Mouse (Mus musculus) CH12.LX (cell line): ENCODE results near the gene Olfr1214. TPM values are rescaled to one million over a fixed set of nuclear protein-coding genes. Genes with fewer than 3 reads are reported as not detected.
"Not testable (repeated sequence)": the region's sequence is repeated elsewhere in the genome, so short reads cannot be mapped to it uniquely, and the experiment has no call there.

Experiments used
- DNase-seq: peaks from one replicate; pipeline ENCODE4 v3.0.0-alpha.2; 2013; ENCODE audit errors: extremely low read depth
- H3K27ac ChIP-seq: 2 replicates; pipeline ENCODE4 v1.5.1; 2012; ENCODE audit warnings: low read depth, mild to moderate bottlenecking, control low read depth, moderate library complexity; ENCODE audit not compliant: insufficient read depth
- H3K27me3 ChIP-seq: replicated peaks from 2 replicates; pipeline ENCODE3; 2012; ENCODE audit warnings: inconsistent platforms
- H3K36me3 ChIP-seq, 2 experiments: replicated peaks in 1 of 2; 2 replicates each; pipeline versions ENCODE3 to v1.6.1; 2012; ENCODE audit warnings: inconsistent platforms in 1 of 2, low read length in 1 of 2, mild to moderate bottlenecking in 1 of 2, mixed read lengths in 1 of 2, moderate library complexity in 1 of 2; ENCODE audit not compliant: control insufficient read depth in 1 of 2, insufficient read depth in 1 of 2
- H3K4me1 ChIP-seq, 2 experiments: 2 replicates each; pipeline ENCODE4 v1.6.1; 2012; ENCODE audit warnings: inconsistent platforms in 1 of 2, moderate library complexity in 1 of 2; ENCODE audit not compliant: insufficient read depth in 2 of 2, control insufficient read depth in 1 of 2
- H3K4me2 ChIP-seq: 2 replicates; pipeline ENCODE4 v1.6.1; 2012; ENCODE audit warnings: low read depth, mild to moderate bottlenecking, control low read depth; ENCODE audit not compliant: poor library complexity, insufficient read depth, severe bottlenecking
- H3K4me3 ChIP-seq, 3 experiments: fragments of 150-350 bp in 1 of 3; sonication (generic) in 1 of 3; replicated peaks in 1 of 3; 2 replicates each; pipeline versions ENCODE3 to v1.5.1; 2011 to 2012; ENCODE audit warnings: low read depth in 2 of 3, low read length in 2 of 3, mild to moderate bottlenecking in 2 of 3, moderate library complexity in 2 of 3, control low read depth in 1 of 3, improper control_type of control experiment in 1 of 3, inconsistent platforms in 1 of 3, mixed read lengths in 1 of 3; ENCODE audit not compliant: poor library complexity in 1 of 3
- H3K79me2 ChIP-seq: replicated peaks from 2 replicates; pipeline ENCODE4 v1.6.1; 2012; ENCODE audit warnings: mild to moderate bottlenecking, moderate library complexity; ENCODE audit not compliant: control insufficient read depth, poor library complexity, insufficient read depth, severe bottlenecking; ENCODE audit errors: extremely low read depth
- H3K9ac ChIP-seq: 2 replicates; pipeline ENCODE4 v1.6.1; 2012; ENCODE audit warnings: low read depth, mild to moderate bottlenecking, control low read depth, moderate library complexity; ENCODE audit not compliant: insufficient read depth
- H3K9me3 ChIP-seq: replicated peaks from 2 replicates; pipeline ENCODE3; 2012; ENCODE audit warnings: low read length, inconsistent platforms, mixed read lengths
- BHLHE40 ChIP-seq: IDR thresholded peaks from 2 replicates; pipeline ENCODE4 v1.6.1; 2011; ENCODE audit warnings: mild to moderate bottlenecking, low read depth, low read length, improper control_type of control experiment
- CHD1 ChIP-seq: IDR thresholded peaks from 2 replicates; pipeline ENCODE4 v1.6.1; 2012; ENCODE audit warnings: low read depth, low read length, improper control_type of control experiment, inconsistent platforms
- CTCF ChIP-seq, 2 experiments: IDR thresholded peaks in 1 of 2; conservative IDR thresholded peaks in 1 of 2; 2 replicates each; pipeline ENCODE4 v1.5.1; 2011 to 2012; ENCODE audit warnings: low read depth in 2 of 2, low read length in 2 of 2, improper control_type of control experiment in 1 of 2, inconsistent platforms in 1 of 2, mild to moderate bottlenecking in 1 of 2, moderate library complexity in 1 of 2
- ETS1 ChIP-seq: conservative IDR thresholded peaks from 2 replicates; pipeline ENCODE4 v1.6.1; 2012; ENCODE audit warnings: low read depth, mild to moderate bottlenecking, inconsistent platforms, low read length, improper control_type of control experiment, moderate library complexity
- GABPA ChIP-seq: IDR thresholded peaks from 2 replicates; pipeline ENCODE4 v1.6.1; 2012; ENCODE audit warnings: low read depth, low read length, improper control_type of control experiment, inconsistent platforms; ENCODE audit not compliant: insufficient replicate concordance
- HCFC1 ChIP-seq: IDR thresholded peaks from 2 replicates; pipeline ENCODE4 v1.6.1; 2012; ENCODE audit warnings: low read depth, mild to moderate bottlenecking, inconsistent platforms, low read length, improper control_type of control experiment
- IRF4 ChIP-seq: IDR thresholded peaks from 2 replicates; pipeline ENCODE4 v1.6.1; 2014; ENCODE audit warnings: low read depth, mild to moderate bottlenecking, inconsistent platforms, low read length, improper control_type of control experiment
- JUN ChIP-seq: IDR thresholded peaks from 2 replicates; pipeline ENCODE4 v1.6.1; 2011; ENCODE audit warnings: low read depth, mild to moderate bottlenecking, low read length, improper control_type of control experiment, moderate library complexity; ENCODE audit not compliant: insufficient read depth
- JUND ChIP-seq: conservative IDR thresholded peaks from 2 replicates; pipeline ENCODE4 v1.6.1; 2011; ENCODE audit warnings: low read depth, low read length, improper control_type of control experiment
- KAT2A ChIP-seq: IDR thresholded peaks from 2 replicates; pipeline ENCODE4 v1.6.1; 2012; ENCODE audit warnings: low read length, improper control_type of control experiment, inconsistent platforms; ENCODE audit not compliant: insufficient replicate concordance
- MAX ChIP-seq: IDR thresholded peaks from 2 replicates; pipeline ENCODE4 v1.6.1; 2011; ENCODE audit warnings: low read length, improper control_type of control experiment
- MAZ ChIP-seq: IDR thresholded peaks from 2 replicates; pipeline ENCODE4 v1.6.1; 2012; ENCODE audit warnings: low read depth, mild to moderate bottlenecking, inconsistent platforms, low read length, improper control_type of control experiment, moderate library complexity
- MXI1 ChIP-seq: IDR thresholded peaks from 2 replicates; pipeline ENCODE4 v1.6.1; 2011; ENCODE audit warnings: mild to moderate bottlenecking, low read depth, low read length, improper control_type of control experiment
- MYC ChIP-seq: IDR thresholded peaks from 2 replicates; pipeline ENCODE4 v1.6.1; 2011; ENCODE audit warnings: low read depth, mild to moderate bottlenecking, improper control_type of control experiment, low read length
- NELFE ChIP-seq: IDR thresholded peaks from 2 replicates; pipeline ENCODE4 v1.6.1; 2011; ENCODE audit warnings: low read depth, low read length, improper control_type of control experiment
- NRF1 ChIP-seq: IDR thresholded peaks from 2 replicates; pipeline ENCODE4 v1.6.1; 2014; ENCODE audit warnings: low read depth, mild to moderate bottlenecking, inconsistent platforms, low read length, improper control_type of control experiment, moderate library complexity
- PAX5 ChIP-seq: IDR thresholded peaks from 2 replicates; pipeline ENCODE4 v1.6.1; 2012; ENCODE audit warnings: low read length, inconsistent platforms, mixed read lengths
- POLR2A ChIP-seq: IDR thresholded peaks from 2 replicates; pipeline ENCODE4 v1.6.1; 2011; ENCODE audit warnings: low read depth, mild to moderate bottlenecking, improper control_type of control experiment, low read length
- POLR2AphosphoS2 ChIP-seq: IDR thresholded peaks from 2 replicates; pipeline ENCODE4 v1.6.1; 2011; ENCODE audit warnings: low read depth, low read length, improper control_type of control experiment
- RAD21 ChIP-seq: IDR thresholded peaks from 2 replicates; pipeline ENCODE4 v1.6.1; 2011; ENCODE audit warnings: low read depth, mild to moderate bottlenecking, low read length, improper control_type of control experiment, moderate library complexity
- RCOR1 ChIP-seq: conservative IDR thresholded peaks from 2 replicates; pipeline ENCODE4 v1.6.1; 2012; ENCODE audit warnings: low read depth, mild to moderate bottlenecking, inconsistent platforms, low read length, improper control_type of control experiment
- TBP ChIP-seq: conservative IDR thresholded peaks from 2 replicates; pipeline ENCODE4 v1.6.1; 2011; ENCODE audit warnings: low read depth, low read length, improper control_type of control experiment
- TCF12 ChIP-seq: IDR thresholded peaks from 2 replicates; pipeline ENCODE4 v1.6.1; 2014; ENCODE audit warnings: low read depth, mild to moderate bottlenecking, inconsistent platforms, low read length, improper control_type of control experiment
- UBTF ChIP-seq: IDR thresholded peaks from 2 replicates; pipeline ENCODE4 v1.6.1; 2012; ENCODE audit warnings: low read depth, mild to moderate bottlenecking, inconsistent platforms, low read length, improper control_type of control experiment, moderate library complexity
- USF2 ChIP-seq: conservative IDR thresholded peaks from 2 replicates; pipeline ENCODE4 v1.6.1; 2011; ENCODE audit warnings: low read depth, low read length, improper control_type of control experiment
- ZKSCAN1 ChIP-seq: IDR thresholded peaks from 2 replicates; pipeline ENCODE4 v1.6.1; 2012; ENCODE audit warnings: low read depth, inconsistent platforms, low read length, improper control_type of control experiment, borderline replicate concordance
- ZMIZ1 ChIP-seq: IDR thresholded peaks from 2 replicates; pipeline ENCODE4 v1.6.1; 2012; ENCODE audit warnings: low read depth, mild to moderate bottlenecking, inconsistent platforms, low read length, improper control_type of control experiment
- ZNF384 ChIP-seq: IDR thresholded peaks from 2 replicates; pipeline ENCODE4 v1.6.1; 2012; ENCODE audit warnings: low read depth, low read length, improper control_type of control experiment, inconsistent platforms
- dilution Hi-C: fragments of 300-500 bp; cut with MboI; formaldehyde crosslinking; loops from 2 replicates; pipeline ENCODE4 v1.14.3; 2020; ENCODE audit warnings: low sequenced_read_pairs; ENCODE audit not compliant: extremely low pct_unique_long_range_greater_than_20kb, extremely low pct_ligation_motif_present
- in situ Hi-C: fragments of 300-500 bp; cut with MboI; formaldehyde crosslinking; loops from 3 replicates; pipeline ENCODE4 v1.14.3; 2019; ENCODE audit warnings: low sequenced_read_pairs, low pct_ligation_motif_present, low pct_unique_long_range_greater_than_20kb, mixed read lengths
- polyA plus RNA-seq: library from polyadenylated mRNA; unstranded; fragments of >175 nt; gene quantifications from 2 replicates; pipeline ENCODE4 v1.2.1, GENCODE M21; 2012; ENCODE audit warnings: low read depth; ENCODE audit not compliant: insufficient read length
- total RNA-seq, 2 experiments: library from RNA; depleted of rRNA; stranded (reverse); fragments of 300-350 nt in 1 of 2; fragments of >200 nt in 1 of 2; gene quantifications; 2 replicates each; pipeline ENCODE4 v1.2.3; 2012 to 2014

Olfr1214 gene
- not detected in 2 replicates for total RNA-seq (2012; rRNA removed)
- total RNA-seq (2014; rRNA removed) = not detected in 2 replicates
- not detected in 2 replicates for polyA plus RNA-seq

GRCm38 (mm10) chr2:88992553-88992952, at the start of gene Olfr1214:
Gene Olfr1214 (minus strand): TSS chr2:88992653.
- dilution Hi-C loops = no loop called here
- H3K9me3 ChIP-seq = peaks cover 10% of the 10 kb centered on the region
- in situ Hi-C loops = no loop called here
- H3K4me1 ChIP-seq = no peaks in the 10 kb centered on the region
- no peak for DNase-seq
- H3K27me3 ChIP-seq = no peaks in the 10 kb centered on the region
- no peak within 1 kb of the TSS for H3K4me2 ChIP-seq
- H3K79me2 ChIP-seq = no peaks in the 10 kb centered on the region
- H3K9ac ChIP-seq = no peak within 1 kb of the TSS
- no peak within 1 kb of the TSS for H3K27ac ChIP-seq
- H3K36me3 ChIP-seq = no peaks in the 10 kb centered on the region
- H3K4me3 ChIP-seq = no peak within 1 kb of the TSS
- TF ChIP-seq CHD1 (no peak), RAD21 (no peak), JUND (no peak), TBP (no peak), USF2 (no peak), TCF12 (no peak), ETS1 (no peak), GABPA (no peak), POLR2A (no peak), MYC (no peak), POLR2AphosphoS2 (no peak), MAX (no peak), UBTF (no peak), ZKSCAN1 (no peak), MXI1 (no peak), ZNF384 (no peak), IRF4 (no peak), JUN (no peak), ZMIZ1 (no peak), HCFC1 (no peak)

GRCm38 (mm10) chr2:89031965-89032364, 39.5 kb upstream of the Olfr1214 start, which contains the start of gene Olfr1217:
Gene Olfr1217 (minus strand): TSS chr2:89032065.
- dilution Hi-C loops = no loop called here
- Histone ChIP-seq H3K4me2 (no peak within 1 kb of the TSS), H3K79me2 (no peaks in the 10 kb centered on the region), H3K27me3 (no peaks in the 10 kb centered on the region)
- TF ChIP-seq ZMIZ1 = no peak
- TF ChIP-seq RCOR1 = no peak
- TF ChIP-seq RAD21 = no peak
- TF ChIP-seq KAT2A = no peak
- TF ChIP-seq POLR2AphosphoS2 = no peak
- TF ChIP-seq NELFE = no peak
- TF ChIP-seq MAZ = no peak
- no peak for TF ChIP-seq PAX5
- TF ChIP-seq BHLHE40 = no peak
- TF ChIP-seq NRF1 = no peak
- no peak for TF ChIP-seq MXI1
- no peak for TF ChIP-seq CTCF (conservative IDR thresholded peaks at IDR 0.05 in 1 of 2, IDR thresholded peaks at IDR 0.05 in 1 of 2; ENCODE audit: low read depth in 2 of 2, low read length in 2 of 2)
- no peak for TF ChIP-seq JUN
- TF ChIP-seq, all 38 proteins: peak for 0
- no peak within 1 kb of the TSS for H3K4me3 ChIP-seq
- DNase-seq = no peak
- no peaks in the 10 kb centered on the region for H3K36me3 ChIP-seq
- H3K9ac ChIP-seq = no peak within 1 kb of the TSS
- no peaks in the 10 kb centered on the region for H3K4me1 ChIP-seq
- in situ Hi-C loops = no loop called here
- H3K27ac ChIP-seq = no peak within 1 kb of the TSS
- H3K9me3 ChIP-seq = peaks cover 11% of the 10 kb centered on the region

GRCm38 (mm10) chr2:89021436-89021835, 29.0 kb upstream of the Olfr1214 start:
- dilution Hi-C loops, H3K79me2 ChIP-seq, H3K27ac ChIP-seq, DNase-seq, H3K4me3 ChIP-seq, in situ Hi-C loops, H3K9me3 ChIP-seq, H3K4me1 ChIP-seq, H3K27me3 ChIP-seq, H3K4me2 ChIP-seq, H3K9ac ChIP-seq, H3K36me3 ChIP-seq: not testable (repeated sequence)
